Mouse (Mus musculus): ENCODE data around the gene Maz. TPM values are rescaled to one million over a fixed set of nuclear protein-coding genes. Genes with fewer than 3 reads are reported as not detected.

Gene Maz
- polyA plus RNA-seq, 2 experiments, result 27.3 to 97.5 TPM

DNA sequence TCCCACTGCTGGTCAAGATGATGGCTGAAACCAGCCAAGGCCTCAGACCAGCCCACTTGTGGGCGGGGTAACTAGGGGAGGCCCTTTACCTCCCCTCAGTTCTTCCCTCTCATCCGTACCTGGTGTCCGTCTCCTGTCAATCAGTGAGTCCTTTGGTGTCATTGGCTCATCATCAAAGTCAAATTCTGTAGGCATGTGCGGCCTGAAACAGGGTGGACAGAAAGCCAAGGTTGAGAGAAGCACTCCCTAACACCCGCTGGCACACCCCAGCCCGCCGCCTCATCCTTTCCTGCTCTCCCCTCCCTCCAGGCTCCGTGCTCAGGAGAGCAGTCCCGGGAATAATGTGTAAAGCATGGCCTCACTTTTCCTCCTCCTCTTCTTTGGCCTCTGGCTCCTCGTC, 10.8 kb downstream of the Maz start:
- TF ChIP-seq CTCF (IDR thresholded peaks at IDR 0.05; ENCODE audit: low read depth), result no peak
- TF ChIP-seq EP300 (IDR thresholded peaks at IDR 0.05; ENCODE audit: low read depth), result no peak
- 3% methylated on average over 10 of the region's 10 CpGs for WGBS (ENCODE audit: insufficient replicate concordance)
- Histone ChIP-seq H3K4me1 (replicated peaks; ENCODE audit: control insufficient read depth in 2 of 2, insufficient read depth in 2 of 2, low read length in 1 of 2) (peaks cover 5 to 14% of the 10 kb centered on the region in 2 experiments; a peak in 3 of 4 replicates), H3K4me2 (ENCODE audit: low read depth) (peak overlapping the region; percentile 98), H3K4me3 (ENCODE audit: insufficient read depth in 1 of 2, low read depth in 2 of 2, low read length in 2 of 2) (peak overlapping the region; percentile 80 to 93), H3K36me3 (replicated peaks; ENCODE audit: control insufficient read depth, insufficient read depth, low read depth) (peaks cover 5% of the 10 kb centered on the region), H3K27me3 (ENCODE audit: control insufficient read depth, insufficient read depth, low read length) (no peaks in the 10 kb centered on the region), H3K9me3 (ENCODE audit: control insufficient read depth, low read length) (no peaks in the 10 kb centered on the region), H3K27ac (peak overlapping the region; percentile 79), H3K9ac (replicated peaks) (peak overlapping the region; percentile 83)
- peak; percentile 47 for ATAC-seq (ENCODE audit: insufficient read depth)
- DNase-seq (ENCODE audit: low read depth in 3 of 3, low spot score in 3 of 3), result peak; percentile 56 to 65 (median 62)

DNA sequence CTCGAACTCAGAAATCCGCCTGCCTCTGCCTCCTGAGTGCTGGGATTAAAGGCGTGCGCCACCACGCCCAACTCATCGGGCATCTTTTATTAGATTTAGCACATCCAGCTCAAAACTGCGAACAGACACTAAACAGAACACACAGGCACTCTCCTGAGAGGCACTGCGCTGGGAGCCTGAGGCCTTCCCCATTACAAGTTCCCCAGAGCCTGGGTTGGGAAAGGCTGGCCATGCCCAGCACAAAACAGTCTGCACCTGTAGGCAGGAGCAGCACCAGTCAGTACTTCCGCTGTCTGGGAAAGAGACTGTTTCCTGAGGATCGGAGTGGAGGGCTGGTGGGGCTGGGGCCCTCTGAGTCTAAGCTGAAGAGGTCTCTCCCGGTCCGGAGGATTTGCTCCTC, 11.8 kb downstream of the Maz start:
- no peak overlapping the region for H3K4me3 ChIP-seq (ENCODE audit: insufficient read depth in 1 of 2, low read depth in 2 of 2, low read length in 2 of 2)
- TF ChIP-seq CTCF (IDR thresholded peaks at IDR 0.05; ENCODE audit: low read depth) (no peak), EP300 (IDR thresholded peaks at IDR 0.05; ENCODE audit: low read depth) (no peak)
- no peaks in the 10 kb centered on the region for H3K27me3 ChIP-seq (ENCODE audit: control insufficient read depth, insufficient read depth, low read length)
- DNase-seq (ENCODE audit: low read depth in 3 of 3, low spot score in 3 of 3), result no peak
- no peaks in the 10 kb centered on the region for H3K9me3 ChIP-seq (ENCODE audit: control insufficient read depth, low read length)
- H3K9ac ChIP-seq (replicated peaks), result no peak overlapping the region
- H3K4me2 ChIP-seq (ENCODE audit: low read depth), result peak overlapping the region; percentile 75
- H3K36me3 ChIP-seq (replicated peaks; ENCODE audit: control insufficient read depth, insufficient read depth, low read depth), result peaks cover 5% of the 10 kb centered on the region
- no peak for ATAC-seq (ENCODE audit: insufficient read depth)
- no peak overlapping the region for H3K27ac ChIP-seq
- WGBS (ENCODE audit: insufficient replicate concordance), result 86% methylated on average over 12 of the region's 12 CpGs
- peaks cover 5 to 14% of the 10 kb centered on the region in 2 experiments; a peak in 3 of 4 replicates for H3K4me1 ChIP-seq (replicated peaks; ENCODE audit: control insufficient read depth in 2 of 2, insufficient read depth in 2 of 2, low read length in 1 of 2)

DNA sequence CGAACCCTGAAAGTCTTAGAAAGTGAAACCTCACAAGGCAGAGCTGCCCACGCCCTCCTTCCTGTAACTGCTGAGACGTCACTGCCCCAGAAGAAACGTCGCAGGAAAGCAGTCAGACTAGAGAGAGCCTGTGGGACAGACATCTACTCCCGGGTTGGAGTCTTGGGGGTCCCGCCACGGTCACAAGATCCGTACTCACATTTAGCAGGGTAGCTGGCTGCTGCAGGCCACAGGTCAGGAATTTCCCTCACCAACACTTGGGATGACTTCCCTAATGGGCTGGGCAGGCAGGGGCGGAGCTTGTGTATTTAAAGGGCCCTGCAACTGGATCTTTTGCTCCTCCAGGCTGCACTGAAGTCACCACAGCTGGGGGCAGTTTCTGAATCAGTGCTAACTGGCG, 12.5 kb downstream of the Maz start, which contains the start of gene Mvp:
Mvp (minus strand) TSS at position 302 of the 400 bp plus-strand sequence.
- no peak for TF ChIP-seq EP300 (IDR thresholded peaks at IDR 0.05; ENCODE audit: low read depth)
- TF ChIP-seq CTCF (IDR thresholded peaks at IDR 0.05; ENCODE audit: low read depth), result no peak
- WGBS (ENCODE audit: insufficient replicate concordance), result 19% methylated on average over 11 of the region's 11 CpGs
- Histone ChIP-seq H3K4me3 (ENCODE audit: insufficient read depth in 1 of 2, low read depth in 2 of 2, low read length in 2 of 2) (peak within 1 kb of the TSS; percentile 69 to 80), H3K4me2 (ENCODE audit: low read depth) (peak within 1 kb of the TSS; percentile 98), H3K9ac (replicated peaks) (peak within 1 kb of the TSS; percentile 48), H3K4me1 (replicated peaks; ENCODE audit: control insufficient read depth in 2 of 2, insufficient read depth in 2 of 2, low read length in 1 of 2) (peaks cover 9 to 19% of the 10 kb centered on the region in 2 experiments), H3K27me3 (ENCODE audit: control insufficient read depth, insufficient read depth, low read length) (no peaks in the 10 kb centered on the region), H3K36me3 (replicated peaks; ENCODE audit: control insufficient read depth, insufficient read depth, low read depth) (peaks cover 5% of the 10 kb centered on the region), H3K9me3 (ENCODE audit: control insufficient read depth, low read length) (no peaks in the 10 kb centered on the region), H3K27ac (peak within 1 kb of the TSS; percentile 48)
- DNase-seq (ENCODE audit: low read depth in 3 of 3, low spot score in 3 of 3) (peak in 2 of 3 experiments; percentile 37 to 53), ATAC-seq (ENCODE audit: insufficient read depth) (no peak)

DNA sequence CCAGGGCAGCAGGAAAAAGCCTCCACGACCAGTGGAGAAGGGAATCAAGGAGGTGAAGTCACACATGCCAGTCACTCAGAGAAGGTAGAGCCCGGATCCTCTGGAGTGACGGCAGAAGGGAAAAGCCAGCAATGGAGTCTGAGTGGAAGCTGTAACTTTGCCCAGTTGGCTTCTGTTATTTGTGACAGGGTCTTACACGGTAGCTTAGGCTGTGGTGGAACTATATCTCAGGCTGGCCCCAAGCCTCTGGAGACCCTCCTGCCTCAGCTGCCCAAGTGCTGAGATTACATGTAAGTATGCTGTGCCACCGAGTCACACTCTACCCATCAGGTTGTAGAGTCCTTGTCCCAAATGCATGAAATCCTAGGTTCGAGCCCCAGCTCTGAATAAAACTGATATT, 13.5 kb downstream of the Maz start:
- 81% methylated on average over 6 of the region's 6 CpGs for WGBS (ENCODE audit: insufficient replicate concordance)
- Histone ChIP-seq H3K4me3 (ENCODE audit: insufficient read depth in 1 of 2, low read depth in 2 of 2, low read length in 2 of 2) (no peak overlapping the region), H3K4me1 (replicated peaks; ENCODE audit: control insufficient read depth in 2 of 2, insufficient read depth in 2 of 2, low read length in 1 of 2) (peaks cover 19 to 28% of the 10 kb centered on the region in 2 experiments)

DNA sequence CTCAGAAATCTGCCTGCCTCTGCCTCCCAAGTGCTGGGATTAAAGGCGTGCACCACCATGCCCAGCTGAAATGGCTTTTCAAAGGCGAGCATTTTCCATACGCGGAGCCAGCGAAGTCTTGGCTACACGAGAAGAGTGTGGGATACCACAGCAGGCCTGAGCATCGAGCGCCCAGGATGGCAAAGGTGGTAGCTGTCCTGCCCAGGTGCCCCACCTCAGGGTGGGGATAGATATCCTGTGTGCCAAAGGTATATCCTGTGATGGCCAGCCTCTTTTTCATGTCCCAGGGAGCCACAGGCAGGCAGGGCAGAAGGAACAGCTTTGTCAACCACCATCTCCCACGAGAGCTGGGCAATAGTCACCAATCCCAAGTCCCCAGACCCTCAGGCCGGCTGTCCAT, 14.0 kb downstream of the Maz start:
- peaks cover 23 to 32% of the 10 kb centered on the region in 2 experiments for H3K4me1 ChIP-seq (replicated peaks; ENCODE audit: control insufficient read depth in 2 of 2, insufficient read depth in 2 of 2, low read length in 1 of 2)
- no peak for DNase-seq (ENCODE audit: low read depth in 3 of 3, low spot score in 3 of 3)
- H3K4me3 ChIP-seq (ENCODE audit: insufficient read depth in 1 of 2, low read depth in 2 of 2, low read length in 2 of 2), result no peak overlapping the region
- no peak for TF ChIP-seq EP300 (IDR thresholded peaks at IDR 0.05; ENCODE audit: low read depth)
- TF ChIP-seq CTCF (IDR thresholded peaks at IDR 0.05; ENCODE audit: low read depth), result no peak
- H3K27ac ChIP-seq, result no peak overlapping the region
- no peak overlapping the region for H3K9ac ChIP-seq (replicated peaks)
- no peak for ATAC-seq (ENCODE audit: insufficient read depth)
- 86% methylated on average over 10 of the region's 10 CpGs for WGBS (ENCODE audit: insufficient replicate concordance)
- H3K27me3 ChIP-seq (ENCODE audit: control insufficient read depth, insufficient read depth, low read length), result no peaks in the 10 kb centered on the region
- no peaks in the 10 kb centered on the region for H3K9me3 ChIP-seq (ENCODE audit: control insufficient read depth, low read length)
- no peak overlapping the region for H3K4me2 ChIP-seq (ENCODE audit: low read depth)
- H3K36me3 ChIP-seq (replicated peaks; ENCODE audit: control insufficient read depth, insufficient read depth, low read depth), result peaks cover 5% of the 10 kb centered on the region

More for the DNA sequence above, 13.5 kb downstream of the Maz start:
- Histone ChIP-seq H3K27ac (no peak overlapping the region), H3K4me2 (ENCODE audit: low read depth) (peak overlapping the region; percentile 75), H3K36me3 (replicated peaks; ENCODE audit: control insufficient read depth, insufficient read depth, low read depth) (peaks cover 5% of the 10 kb centered on the region), H3K27me3 (ENCODE audit: control insufficient read depth, insufficient read depth, low read length) (no peaks in the 10 kb centered on the region), H3K9me3 (ENCODE audit: control insufficient read depth, low read length) (no peaks in the 10 kb centered on the region), H3K9ac (replicated peaks) (0 out of 2 replicates have a peak overlapping the region, but pooled peaks have one; percentile 4)
- no peak for ATAC-seq (ENCODE audit: insufficient read depth)
- TF ChIP-seq EP300 (IDR thresholded peaks at IDR 0.05; ENCODE audit: low read depth), result no peak
- TF ChIP-seq CTCF (IDR thresholded peaks at IDR 0.05; ENCODE audit: low read depth), result no peak
- DNase-seq (ENCODE audit: low read depth in 3 of 3, low spot score in 3 of 3), result no peak

All from liver, embryonic 14.5 days (tissue).